Mouse (Mus musculus): ENCODE results near the gene Lclat1.

The Lclat1 gene

DNA sequence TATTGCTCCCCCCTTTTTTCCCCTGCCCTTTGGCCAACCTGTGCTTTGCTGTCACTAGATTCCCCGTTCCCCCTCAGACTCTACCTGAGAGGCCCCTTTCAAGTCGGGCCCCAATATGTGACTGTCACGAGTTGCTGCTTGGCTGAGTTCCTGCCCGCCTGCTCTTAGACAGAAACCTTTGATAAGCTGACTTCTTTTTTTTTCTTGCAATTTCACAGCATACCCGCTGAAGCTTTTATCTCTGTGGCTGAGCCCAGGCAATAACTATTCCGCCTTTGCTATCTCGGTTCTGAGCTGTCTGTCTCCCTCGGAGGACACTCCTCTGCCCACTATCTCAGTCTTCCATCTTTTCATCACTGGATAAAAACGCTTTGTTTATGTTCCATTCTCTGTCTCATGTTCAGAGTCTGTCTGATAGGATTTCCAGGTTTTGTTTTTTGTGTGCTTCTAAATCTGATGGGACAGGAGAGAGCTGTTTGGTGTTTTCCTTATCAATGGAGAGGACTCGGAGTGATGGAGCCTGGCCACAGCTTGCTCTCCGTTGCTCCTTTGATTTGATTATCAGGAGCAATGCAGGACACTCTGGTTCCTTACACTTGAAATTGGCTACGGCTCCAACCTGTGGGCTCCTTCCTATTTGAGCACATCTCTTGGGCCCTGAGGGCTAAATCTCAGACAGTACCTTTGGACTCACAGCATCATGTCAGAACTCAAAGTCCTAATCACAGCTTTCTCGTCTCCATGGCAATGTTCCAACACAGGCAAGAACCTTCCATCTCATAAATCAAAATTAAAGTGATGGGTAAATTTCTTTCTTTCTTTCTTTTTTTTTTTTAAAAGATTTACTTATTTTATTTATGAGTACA lies 20.5 kb upstream of the Lclat1 start:
- DNase-seq (ENCODE audit: low spot score in 2 of 2) = no peak

DNA sequence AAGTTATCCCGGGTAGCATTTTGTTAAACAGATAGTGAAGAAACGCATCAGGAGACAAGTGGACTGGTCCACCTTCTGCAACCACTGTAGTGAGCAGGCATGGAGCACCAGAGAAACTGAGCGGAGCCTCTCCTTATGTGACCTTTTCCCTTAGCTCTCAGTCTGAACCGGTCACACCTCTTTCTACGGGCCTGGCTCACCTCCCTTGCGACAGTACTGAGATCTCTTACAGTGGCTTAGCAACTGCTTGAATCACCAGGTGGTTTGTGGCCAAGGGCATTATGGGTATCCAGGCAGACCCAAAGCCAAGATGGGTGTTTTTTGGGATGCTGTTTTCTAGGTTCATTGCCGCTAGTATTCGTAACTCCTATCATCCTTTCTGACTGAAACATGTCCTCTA lies 16.4 kb upstream of the Lclat1 start:
- no peak for DNase-seq (ENCODE audit: low spot score in 2 of 2)

DNA sequence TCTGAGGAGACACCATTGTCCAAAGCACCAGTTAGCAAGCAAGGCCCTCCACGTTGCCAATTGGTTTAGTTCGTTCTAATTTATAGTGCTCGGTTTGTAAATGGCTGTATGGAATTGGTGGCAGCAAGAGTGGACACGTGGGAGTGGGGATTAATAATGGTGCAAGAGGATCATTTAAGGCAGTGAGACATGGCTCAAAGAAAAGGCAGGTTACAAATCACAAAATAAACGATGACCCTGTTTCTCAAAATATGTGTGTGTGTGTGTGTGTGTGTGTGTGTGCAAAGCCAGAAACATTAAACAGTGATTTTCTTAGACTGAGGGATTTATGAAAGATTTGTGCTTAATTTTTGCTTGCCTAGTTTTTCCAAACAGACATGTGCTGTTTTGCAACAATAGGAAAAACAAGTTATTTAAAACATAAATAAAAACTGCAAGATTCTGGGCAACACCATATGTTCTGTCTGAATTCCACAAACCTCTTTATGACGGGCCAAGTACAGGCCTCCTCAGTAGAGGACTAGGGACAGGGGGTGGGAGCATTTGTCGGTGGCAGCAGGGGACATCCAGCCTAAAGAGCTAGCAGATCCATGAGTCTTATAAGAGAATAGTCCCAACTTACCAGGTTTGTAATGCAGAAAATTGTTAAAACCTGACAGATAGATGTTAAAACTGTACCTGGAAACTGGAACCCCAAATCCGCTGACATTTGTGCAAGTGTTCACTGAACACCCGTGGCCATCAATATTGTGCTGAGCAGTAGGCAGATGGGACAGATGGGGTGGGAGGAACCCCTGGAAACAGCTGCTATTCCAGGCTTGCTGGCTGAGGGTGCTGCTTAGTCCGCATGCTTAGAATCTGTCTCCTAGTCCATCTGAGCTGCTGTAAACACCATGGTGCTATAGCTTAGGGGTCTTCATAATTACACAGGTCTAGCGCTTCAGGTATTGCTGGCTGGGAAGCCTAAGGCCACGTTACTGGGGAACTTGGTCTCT lies 15.4 kb upstream of the Lclat1 start:
- no peak for DNase-seq (ENCODE audit: low spot score in 2 of 2)

DNA sequence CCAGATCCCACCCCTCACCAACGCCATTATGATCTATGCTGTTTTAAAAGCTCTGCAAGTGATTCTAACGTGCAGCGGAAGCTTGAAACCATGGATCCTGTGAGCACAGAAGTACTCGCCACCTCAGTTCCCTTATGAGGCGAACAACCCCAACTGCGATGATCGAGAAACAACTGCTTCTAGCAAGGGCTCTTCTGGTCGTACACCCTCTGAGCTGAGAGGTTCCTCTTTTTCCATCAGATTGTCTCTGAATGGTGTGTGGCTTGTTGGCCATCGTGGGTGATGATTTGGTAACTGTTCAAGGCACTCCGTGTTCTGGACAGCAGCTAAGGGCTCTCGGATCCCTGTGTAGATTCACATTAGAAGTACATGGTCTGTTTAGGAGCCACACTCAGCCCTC lies 12.7 kb upstream of the Lclat1 start:
- DNase-seq (ENCODE audit: low spot score in 2 of 2) = no peak

DNA sequence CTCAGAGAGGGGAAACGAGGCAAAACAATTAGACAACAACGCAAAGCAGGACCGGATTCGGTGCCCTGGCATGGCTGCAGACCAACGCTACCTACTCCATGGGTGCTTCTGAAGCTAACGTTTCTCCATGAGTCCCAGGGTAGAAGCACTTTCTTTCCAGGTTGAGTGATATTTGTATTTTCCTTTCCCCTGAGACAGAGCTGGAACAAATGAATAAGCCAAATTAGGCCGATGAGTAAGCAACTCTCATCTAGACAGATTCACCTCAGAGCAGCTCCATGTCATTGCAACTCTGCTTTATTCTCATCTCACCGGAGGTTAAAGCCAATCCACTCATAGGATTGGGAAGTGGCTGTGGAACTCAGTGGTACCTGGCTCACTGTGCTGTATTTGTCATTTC lies 12.2 kb upstream of the Lclat1 start:
- DNase-seq (ENCODE audit: low spot score in 2 of 2) = no peak

DNA sequence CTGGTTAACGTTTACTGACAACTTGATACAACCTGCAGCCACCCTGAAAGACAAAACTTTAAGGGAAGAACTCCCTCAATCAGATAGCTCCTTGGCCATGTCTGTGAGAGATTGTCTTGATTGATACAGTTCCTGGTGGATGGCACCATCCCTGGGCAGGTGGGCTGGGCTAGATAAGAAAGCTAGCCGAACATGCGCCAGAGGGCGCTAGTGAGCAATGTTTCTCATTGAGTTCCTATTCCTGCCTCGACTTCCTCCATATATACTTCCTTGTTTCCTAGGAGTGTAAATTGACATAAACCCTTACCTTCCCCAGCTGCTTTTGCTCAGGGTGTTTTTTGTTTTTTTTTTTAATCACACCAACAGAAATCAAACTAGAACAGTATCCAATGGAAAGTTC lies 11.3 kb upstream of the Lclat1 start:
- peak in 1 of 2 experiments; percentile 52 for DNase-seq (ENCODE audit: low spot score in 2 of 2)

DNA sequence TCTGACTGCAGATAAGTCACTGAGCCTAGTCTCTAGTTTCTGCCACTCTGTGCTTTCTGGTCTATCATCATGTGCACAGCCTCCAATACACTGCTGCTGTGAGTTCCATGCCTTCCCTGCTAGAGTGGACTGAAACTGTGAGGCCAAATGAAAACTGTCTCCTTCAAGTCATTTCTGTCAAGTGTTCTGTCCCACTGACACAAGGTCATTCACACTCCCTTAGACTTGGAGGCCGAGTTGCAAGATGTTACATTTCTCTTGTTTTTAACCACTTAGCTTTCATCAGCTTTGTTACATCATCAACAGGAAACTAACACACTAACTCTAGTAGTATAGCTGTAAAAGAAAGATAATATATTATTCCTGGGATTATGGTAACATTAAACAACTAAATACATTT lies 9.1 kb upstream of the Lclat1 start:
- DNase-seq (ENCODE audit: low spot score in 2 of 2) = no peak

DNA sequence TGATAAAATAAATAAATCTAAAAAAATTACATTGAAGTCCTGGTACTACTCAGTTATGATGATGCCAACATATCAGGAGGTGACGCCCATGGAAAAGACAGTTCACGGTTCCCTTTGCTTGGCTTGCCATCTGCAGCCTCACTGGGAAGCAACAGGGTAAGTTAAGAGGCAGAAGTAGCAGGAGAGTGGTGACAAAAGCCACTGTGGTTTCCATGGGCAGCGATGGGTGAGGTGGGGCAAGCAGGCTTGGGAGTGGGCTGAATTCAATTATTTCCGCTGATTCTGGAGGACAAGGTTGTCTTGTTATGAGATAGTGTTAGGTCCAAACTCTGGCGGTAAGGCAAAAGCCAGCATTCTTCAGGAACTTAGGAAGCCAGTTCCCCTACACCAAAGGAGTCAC lies 7.4 kb upstream of the Lclat1 start:
- no peak for DNase-seq (ENCODE audit: low spot score in 2 of 2)

DNA sequence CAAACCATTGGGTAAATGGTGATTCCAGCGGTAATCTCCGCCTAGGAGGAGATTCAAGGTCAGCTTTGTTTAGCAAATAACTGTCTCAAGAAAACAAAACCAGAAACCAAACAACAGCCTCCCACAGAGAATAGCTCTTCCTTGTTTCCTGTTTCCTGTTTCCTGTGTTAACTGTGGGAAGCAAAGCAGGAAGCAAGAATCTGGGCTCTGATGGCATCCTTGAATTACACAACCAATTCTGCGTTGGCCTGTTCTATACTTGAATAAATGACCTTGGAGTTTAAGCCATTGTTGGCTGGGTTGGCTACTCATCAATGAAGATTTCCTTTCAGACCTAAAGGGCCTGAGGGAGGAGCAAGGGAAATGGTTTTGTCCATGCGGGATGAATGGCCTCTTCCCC lies 5.2 kb upstream of the Lclat1 start:
- DNase-seq (ENCODE audit: low spot score in 2 of 2) = no peak

DNA sequence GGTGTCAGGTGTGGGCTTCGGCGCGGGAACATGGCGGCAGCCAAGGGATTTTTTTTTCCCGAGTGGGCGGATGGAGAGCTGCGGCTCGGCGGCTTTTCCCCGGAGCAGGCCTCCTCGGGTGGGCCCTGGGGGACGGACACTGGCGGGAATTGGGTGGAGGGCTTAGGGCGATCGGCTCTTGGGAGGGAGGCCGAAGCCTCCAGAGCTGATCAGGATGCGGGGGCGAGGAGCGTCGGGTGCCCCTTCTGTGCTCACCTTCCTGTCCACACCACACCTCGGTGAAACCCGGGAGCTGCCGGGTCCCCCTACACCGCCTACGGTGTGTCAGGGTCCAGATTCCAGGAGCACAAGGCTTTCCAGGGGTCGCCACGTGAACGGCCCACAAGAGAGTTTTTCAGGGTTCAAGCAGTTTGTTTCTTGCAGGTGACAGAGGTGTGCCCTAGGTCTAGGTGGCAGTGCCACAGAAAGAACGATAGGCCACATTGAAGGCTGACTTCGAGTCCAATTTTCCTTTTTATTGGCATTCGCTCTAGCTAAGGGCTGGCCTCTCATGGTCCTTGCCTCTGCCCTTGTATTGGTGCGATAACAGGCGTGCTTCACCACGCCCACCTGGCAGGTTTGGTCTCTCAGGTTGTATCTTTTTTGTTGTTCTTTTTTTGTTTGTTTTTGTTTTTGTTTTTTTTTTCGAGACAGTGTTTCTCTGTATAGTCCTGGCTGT lies 544 bp downstream of the Lclat1 start:
- no peak for DNase-seq (ENCODE audit: low spot score in 2 of 2)

DNA sequence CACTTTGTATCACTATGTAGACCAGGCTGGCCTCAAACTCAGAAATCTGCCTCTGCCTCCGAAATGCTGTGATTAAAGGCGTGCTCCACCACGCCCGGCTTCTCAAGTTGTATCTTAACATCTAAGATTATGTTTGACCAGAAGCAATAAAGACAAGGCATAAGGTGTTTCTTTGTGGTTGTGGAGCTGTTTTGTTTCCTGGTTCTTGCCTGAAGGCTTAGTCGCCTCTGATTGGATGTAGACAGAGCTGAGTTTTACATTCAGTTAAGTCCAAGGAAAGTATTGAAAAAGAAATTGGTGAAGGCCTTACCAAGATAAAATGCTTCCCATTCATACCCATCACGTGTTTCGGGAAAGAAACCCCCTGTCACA lies 1.1 kb downstream of the Lclat1 start:
- no peak for DNase-seq (ENCODE audit: low spot score in 2 of 2)

DNA sequence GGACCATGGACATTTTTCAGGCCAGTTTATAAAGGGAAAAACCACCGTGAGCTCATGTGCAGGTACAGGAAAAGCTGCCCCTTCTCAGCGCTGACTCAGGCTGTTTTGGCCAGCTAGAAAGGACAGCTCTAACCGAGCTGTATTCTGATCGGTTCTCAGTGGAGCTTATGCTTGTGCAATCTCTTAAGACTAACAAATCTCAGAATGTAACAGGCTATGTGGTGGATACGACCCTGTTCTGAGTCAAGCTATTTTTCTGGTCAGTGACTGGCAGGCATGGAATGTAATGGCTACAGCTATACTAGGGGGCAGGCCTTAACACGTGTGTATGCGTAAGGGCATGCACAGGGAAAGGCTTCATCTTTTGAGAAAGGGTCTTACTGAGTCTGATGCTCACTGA lies 4.3 kb downstream of the Lclat1 start:
- DNase-seq (ENCODE audit: low spot score in 2 of 2) = no peak

DNA sequence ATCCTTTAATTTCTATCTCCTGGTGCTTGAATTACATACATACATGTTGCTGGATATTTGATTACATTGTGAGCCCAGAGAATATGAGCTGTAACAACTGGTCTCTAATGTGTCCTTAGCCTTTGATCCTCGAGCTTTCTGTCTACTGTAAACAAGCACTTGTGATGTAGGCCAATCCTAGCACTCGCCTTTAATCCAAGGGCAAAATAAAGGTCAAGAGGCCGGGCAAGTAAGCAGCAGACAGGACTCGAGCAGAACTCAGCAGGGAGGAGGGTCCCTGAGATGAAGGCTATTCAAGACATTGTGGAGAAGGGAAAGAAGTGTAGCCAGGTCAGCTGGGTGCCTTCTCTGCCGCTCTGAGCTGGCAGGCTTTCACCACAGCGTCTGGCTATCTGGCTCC lies 4.8 kb downstream of the Lclat1 start:
- DNase-seq (ENCODE audit: low spot score in 2 of 2) = no peak

DNA sequence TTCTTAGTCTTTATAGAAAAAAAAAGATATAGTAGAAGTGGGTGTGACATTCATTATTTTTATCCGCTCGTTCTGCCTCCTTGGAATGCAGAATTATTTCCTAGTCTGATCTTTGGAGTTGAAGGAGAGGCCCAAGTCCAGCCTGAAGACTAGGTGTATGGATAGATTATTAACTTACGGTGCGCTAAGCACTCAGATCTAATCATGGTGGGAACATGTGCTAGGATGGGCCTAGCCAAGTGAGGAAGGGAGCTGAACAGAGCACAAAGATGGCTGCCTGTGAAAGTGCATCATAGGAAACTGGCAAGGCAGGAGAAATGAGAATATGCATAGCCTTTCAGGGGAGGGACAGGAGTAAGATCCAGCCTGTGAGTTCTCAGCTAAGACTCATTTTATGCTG lies 5.4 kb downstream of the Lclat1 start:
- DNase-seq (ENCODE audit: low spot score in 2 of 2) = no peak

DNA sequence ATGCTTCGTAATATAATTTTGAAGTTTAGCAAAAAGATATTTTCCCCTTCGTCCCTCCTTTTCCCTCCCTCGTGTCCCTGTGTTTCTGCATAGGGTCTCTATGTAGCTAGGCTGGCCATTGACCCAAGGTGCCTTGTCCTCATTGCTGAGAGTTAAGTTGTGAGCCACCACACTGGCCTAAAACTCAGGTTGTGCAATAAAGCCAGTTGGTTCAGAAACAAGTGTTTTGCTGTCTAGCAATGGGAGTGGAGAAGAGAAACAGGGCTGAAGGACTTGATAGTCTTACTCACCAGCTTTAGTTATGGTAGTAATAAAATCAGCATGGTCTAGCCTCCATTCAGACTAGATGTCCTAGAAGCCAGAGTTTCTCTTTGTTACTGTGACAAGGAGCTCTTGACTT lies 10.3 kb downstream of the Lclat1 start:
- no peak for DNase-seq (ENCODE audit: low spot score in 2 of 2)

DNA sequence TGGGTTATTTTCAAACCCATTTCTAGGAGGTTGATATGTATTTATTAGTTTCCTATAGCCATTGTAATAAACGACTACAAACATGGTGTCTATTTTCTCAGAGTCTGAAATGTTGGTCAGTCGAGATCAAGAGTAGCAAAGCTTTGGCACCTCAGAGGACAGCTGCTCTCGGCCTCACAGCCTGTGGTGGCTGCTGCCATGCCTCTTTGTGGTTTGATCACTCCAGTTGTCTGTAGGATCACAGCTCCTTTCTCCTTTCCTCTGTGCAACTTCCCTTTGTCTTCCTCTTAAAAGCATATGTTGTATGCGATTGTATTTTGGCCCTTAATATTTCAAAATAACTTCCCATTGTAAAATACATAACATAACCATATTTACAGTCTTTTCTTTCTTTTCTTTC lies 10.9 kb downstream of the Lclat1 start:
- DNase-seq (ENCODE audit: low spot score in 2 of 2) = no peak

DNA sequence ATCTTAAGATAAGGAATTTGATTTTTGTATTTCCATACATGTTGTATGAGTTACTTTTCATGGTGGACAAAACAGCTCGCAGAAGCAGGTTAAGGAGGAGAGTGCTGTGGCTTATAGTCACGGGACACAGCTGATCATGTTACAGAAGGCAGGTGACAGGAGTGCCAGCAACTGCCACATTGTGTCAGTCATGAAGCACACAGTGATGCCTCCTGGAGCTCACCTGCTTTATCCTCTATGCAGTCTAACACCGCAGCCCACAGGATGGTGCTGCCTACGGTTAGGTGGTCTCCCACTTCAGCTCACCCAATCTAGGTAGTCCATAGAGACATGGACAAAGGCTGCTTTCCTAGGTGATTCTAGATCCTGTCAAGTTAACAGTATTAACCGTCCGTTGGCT lies 11.4 kb downstream of the Lclat1 start:
- DNase-seq (ENCODE audit: low spot score in 2 of 2) = no peak

DNA sequence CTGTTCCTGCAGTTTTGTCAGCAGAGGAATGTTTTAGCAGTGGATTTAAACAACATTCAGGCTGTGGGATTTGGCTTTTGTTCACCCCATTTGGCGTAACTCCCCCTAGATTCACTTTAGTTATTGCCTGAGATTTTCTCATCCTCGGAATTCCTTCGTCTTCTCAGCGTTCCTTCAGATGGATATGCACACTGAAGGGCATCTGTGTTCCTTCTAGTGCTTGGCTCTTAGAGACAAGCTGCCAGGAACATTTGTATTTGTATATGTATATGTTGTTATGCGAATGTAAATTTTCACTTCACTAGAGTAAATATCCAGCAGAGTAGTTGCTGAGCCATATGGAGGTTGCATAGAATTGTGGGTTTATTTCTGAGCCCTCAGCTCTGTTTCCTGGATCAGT lies 12.8 kb downstream of the Lclat1 start:
- DNase-seq (ENCODE audit: low spot score in 2 of 2) = no peak

DNA sequence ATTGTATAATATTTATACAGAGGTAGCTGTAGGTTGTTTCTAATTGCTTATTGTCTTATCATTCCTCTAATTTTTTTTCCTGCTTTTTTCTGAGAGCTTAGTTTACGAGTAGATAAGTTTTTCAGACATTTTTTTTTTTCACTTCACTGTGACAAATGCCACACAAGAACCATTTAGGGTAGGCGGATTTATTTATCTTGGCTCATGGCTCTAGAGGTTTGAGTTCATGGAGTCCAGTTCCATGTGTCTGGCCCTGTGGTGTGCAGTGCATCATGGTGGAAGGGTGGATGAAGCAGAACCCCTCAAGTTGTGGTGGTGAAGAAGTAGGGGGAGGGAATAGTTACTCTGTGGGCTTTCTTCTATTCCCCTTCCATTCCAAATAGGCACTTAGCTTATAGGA lies 13.9 kb downstream of the Lclat1 start:
- DNase-seq (ENCODE audit: low spot score in 2 of 2) = no peak

DNA sequence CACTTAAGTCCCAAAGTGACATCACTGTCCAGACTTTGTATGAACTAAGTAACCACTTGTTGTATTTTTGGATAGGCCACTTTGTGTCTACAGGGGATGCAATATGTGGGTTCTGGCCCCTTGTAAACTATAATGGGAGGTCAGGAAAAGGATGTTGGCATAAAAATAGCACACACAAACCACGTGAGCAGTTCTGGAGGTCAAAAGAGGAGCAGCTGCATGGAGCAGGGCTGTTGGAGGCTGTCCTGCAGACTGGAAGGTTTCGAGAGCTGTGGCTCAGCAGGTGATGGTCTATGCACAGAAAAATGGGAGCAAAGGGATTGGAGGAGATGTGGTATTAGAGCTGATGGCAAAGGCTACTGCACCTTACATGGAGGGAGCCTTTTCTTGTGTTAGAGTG lies 18.6 kb downstream of the Lclat1 start:
- DNase-seq (ENCODE audit: low spot score in 2 of 2) = no peak

DNA sequence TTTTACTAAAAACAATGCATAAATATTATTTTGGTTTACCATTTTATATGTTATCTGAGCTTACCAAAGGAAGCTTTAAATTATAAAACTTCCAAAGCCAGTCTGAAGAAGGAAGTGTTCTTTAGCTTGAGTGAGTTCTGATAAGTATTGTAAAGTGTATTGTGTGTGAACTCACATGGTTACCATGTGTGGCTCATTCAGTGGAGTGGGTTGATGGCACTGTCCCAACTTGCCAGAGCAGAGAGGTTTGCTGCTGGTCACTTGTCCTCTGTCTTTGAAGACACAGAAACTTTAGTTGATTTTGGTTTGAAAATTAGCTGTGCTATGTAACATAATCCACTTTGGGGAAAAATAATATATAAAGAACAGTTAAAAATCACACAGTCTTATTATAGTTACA lies 19.1 kb downstream of the Lclat1 start:
- DNase-seq (ENCODE audit: low spot score in 2 of 2) = no peak

Measured in cerebellum, postnatal 4 days (tissue).